Mouse (Mus musculus) MN1 (cell line): ENCODE data around the gene Cdh13.
"Not testable (repeated sequence)": the region's sequence is repeated elsewhere in the genome, so short reads cannot be mapped to it uniquely, and the experiment has no call there.

Experiments used
- DNase-seq: peaks from one replicate; pipeline ENCODE4 v3.0.0-alpha.2; 2016; ENCODE audit warnings: low spot score

The Cdh13 gene

DNA sequence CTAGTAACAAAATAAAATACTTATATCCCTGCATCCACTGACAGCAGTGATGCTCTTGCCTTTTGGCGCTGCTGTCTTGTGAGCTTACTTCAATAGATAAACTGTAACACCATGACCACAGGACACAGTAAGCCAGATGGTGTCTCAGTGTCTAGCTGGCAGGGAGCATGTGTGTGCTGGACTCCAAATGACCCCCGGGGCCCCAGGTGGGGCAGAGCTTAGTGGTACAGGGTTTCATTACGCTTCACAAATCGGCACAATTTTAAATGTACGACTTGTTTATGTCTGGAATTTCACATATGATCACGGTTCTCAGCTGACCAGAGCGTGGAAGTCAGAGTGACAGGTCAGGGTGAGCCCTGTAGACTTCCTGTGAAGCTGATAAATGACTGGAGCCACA, 980.2 kb downstream of the Cdh13 start:
- no peak for DNase-seq

GRCm38 (mm10) chr8:119266304-119266703, 982.8 kb downstream of the Cdh13 start:
- no peak for DNase-seq

GRCm38 (mm10) chr8:119269576-119269975, 986.0 kb downstream of the Cdh13 start:
- DNase-seq = no peak

DNA sequence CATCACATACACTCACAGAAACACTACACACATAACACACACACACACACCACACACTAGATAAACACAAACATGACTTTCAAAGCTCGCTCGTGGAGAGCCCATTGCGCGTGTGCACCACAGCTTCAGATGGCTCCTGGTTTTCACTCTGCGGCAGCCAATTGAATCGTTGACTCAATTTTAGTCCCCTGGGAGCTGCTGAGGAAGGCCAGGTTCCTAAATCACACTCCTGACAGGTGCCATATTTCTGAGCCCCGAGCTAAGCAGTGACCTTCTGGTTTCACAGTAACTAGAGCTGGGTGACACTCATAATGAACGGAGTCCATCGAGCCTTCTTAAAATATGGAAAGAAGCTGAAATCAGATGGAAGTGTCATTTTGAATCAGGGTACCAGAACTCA, 986.8 kb downstream of the Cdh13 start:
- no peak for DNase-seq

DNA sequence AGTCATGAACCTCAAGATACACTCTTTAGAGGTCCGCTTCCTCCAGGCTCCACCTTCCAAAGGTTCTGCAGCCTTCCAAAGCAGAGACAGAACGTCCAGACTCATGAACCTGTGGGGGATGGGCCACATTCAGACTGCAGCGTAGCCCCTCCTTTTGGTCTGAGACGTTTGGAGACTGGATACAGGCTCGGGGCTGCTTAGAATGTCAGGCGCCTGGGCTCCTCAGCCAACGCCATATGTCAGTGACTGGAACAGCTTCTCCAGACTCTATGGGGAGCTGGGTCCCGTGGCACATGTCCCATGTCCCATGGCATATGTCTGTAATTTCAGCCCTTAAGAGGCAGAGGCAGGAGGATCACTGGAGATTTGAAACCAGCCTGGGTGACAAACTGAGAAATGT, 989.4 kb downstream of the Cdh13 start:
- DNase-seq = no peak

DNA sequence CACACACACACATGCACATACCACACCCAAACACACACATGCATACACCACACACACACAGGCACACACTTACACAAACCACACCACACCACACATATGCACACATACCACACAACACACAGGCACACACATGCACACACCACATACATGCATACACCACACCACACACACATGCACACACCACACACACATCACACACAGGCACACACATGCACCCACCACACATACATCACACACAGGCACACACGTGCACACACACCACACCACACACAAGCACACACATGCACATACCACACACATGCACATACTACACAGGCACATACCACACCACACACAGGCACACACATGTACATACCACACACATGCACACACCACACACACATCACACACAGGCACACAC, 991.9 kb downstream of the Cdh13 start:
- DNase-seq = no peak

DNA sequence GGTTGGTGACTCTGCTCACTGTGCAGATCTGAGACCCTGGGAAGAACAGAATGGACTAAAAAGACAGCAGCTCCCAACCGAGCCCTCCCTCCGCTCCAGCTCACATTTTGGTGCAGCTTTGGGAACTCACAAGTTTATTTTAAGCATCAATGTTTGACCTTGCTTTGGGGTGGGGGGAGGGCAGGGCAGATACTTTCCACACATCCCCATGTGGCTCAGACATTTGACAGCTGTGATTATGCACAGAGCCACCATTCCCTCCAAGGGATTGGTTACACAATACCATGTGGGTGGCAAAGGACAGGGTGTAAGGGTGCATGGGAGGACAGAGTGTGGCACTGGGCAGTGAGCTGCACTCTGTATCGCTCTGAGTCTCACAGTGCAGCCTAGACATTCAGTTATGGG, 993.5 kb downstream of the Cdh13 start:
- DNase-seq = no peak

DNA sequence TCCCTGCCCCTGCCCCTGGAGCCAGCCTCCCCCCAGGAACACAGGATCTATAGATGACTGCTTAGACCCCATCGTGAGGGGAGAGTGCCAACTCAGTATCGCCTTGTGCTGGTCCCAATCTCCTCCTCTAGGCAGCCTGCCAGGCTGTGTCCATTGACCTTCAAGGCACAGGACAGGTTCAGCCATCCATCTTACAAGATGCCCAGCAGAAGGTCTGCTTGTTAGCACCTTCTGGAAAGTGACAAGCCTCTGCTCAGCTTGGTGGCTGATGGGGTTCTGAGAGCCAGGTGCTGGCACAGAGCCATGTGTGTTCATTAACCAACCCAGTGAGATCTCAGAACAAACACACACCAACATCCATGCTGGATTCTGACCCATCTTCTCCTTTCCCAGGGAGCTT, 998.2 kb downstream of the Cdh13 start:
- DNase-seq = no peak

- no peak for DNase-seq
Observed at GRCm38 (mm10) chr8:119284516-119284915, 1001.0 kb downstream of the Cdh13 start.

DNA sequence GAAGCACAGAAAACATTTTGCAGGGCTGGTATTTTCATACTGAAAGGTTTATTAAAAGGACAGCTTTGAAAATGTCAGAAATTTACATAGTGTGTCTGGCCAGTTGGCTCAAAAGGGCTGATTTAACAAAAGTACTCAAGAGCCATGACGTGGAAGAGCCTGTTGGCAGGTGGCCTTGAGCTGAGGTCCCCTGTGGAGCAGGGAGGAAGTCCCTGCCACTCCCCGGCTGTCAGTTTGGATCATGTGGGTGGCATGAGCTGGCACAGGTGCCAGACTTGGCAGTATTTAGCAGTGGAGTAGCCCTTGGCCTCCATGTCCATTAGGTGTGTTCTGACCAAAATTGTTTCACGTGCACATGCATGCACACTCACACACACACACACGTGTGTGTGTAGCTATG, 1001.4 kb downstream of the Cdh13 start:
- no peak for DNase-seq

GRCm38 (mm10) chr8:119295477-119295876, 1011.9 kb downstream of the Cdh13 start:
- DNase-seq = peak; percentile 20

DNA sequence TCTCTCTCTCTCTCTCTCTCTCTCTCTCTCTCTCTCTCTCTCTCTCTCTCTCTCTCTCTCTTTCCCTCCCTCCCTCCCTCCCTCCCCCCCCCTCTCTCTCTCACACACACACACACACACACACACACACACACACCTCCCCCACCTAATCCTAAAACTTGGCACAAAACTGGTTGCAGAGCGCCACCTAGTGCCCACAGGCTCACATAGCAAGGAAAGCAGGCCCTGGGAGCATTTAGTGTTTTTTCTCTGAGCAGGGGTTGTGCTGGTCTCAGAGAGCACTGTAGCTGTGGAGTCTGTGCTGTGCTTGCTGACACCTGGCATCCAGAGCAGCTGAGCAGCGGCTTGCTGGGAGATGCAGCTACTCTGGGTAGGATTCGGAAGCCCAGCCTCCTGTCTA, 1014.2 kb downstream of the Cdh13 start:
- not testable (repeated sequence) for DNase-seq

- no peak for DNase-seq
Observed at GRCm38 (mm10) chr8:119300335-119300734, 1016.8 kb downstream of the Cdh13 start.

GRCm38 (mm10) chr8:119304196-119304595, 1020.7 kb downstream of the Cdh13 start:
- peak; percentile 50 for DNase-seq

- peak; percentile 29 for DNase-seq
Observed at GRCm38 (mm10) chr8:119311412-119311811, 1027.9 kb downstream of the Cdh13 start.

- no peak for DNase-seq
Observed at GRCm38 (mm10) chr8:119323215-119323614, 1039.7 kb downstream of the Cdh13 start.

GRCm38 (mm10) chr8:119339546-119339945, 1056.0 kb downstream of the Cdh13 start:
- no peak for DNase-seq

- peak; percentile 40 for DNase-seq
Observed at GRCm38 (mm10) chr8:119343606-119344005, 1060.1 kb downstream of the Cdh13 start.

- DNase-seq = peak; percentile 99
Observed at GRCm38 (mm10) chr8:119344190-119344856, 1060.8 kb downstream of the Cdh13 start, which contains the start of gene Hsbp1. Gene Hsbp1, plus strand, starts transcription at chr8:119344488.

DNA sequence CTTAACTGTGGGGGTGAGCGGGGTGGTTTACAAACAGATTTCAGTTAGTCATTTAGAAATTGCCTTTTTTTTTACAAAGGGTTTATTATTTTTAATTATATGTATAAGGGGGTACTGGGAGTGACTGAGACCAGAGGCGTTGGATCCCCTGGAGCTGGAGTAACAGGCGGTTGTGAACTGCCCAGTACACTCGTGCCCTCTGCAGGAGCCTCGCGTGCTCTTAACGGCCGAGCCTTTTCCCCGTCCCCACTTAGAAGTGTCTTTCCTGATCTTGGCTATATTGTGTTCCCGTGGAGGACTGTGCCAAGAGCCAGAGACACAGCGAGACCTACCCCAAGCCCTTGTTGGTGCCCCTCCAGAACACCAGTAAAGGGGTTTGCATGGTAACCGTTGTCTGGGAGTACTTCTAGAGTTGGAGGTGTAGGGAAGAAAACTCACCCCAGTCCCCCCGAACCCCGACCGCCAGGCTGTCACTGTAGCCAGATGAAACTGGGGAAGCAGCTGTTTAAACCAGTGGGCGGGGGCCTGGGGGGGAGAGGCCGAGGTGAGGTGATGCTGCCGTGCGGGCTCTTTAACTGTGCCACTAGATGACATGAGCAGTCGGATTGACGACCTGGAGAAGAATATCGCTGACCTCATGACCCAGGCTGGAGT, 1061.6 kb downstream of the Cdh13 start:
- peak; percentile 40 for DNase-seq

DNA sequence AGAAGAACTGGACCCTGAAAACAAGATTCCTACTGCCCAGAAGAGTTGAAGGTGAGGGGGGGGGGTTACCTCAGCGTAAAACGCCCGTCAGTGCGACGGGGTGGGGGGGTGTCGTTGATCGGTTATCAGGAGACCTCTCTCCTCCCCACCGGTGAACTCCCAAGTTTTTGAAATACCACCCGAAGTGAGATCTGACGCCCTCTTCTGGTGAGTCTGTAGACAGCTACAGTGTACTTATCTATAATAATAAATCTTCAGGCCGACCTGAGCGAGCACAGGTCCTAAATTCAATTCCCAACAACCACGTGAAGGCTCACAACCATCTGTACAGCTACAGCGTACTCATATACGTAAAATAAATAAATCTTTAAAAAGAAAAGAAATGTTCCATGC, 1062.1 kb downstream of the Cdh13 start:
- DNase-seq = no peak

- no peak for DNase-seq
Observed at GRCm38 (mm10) chr8:119351647-119352046, 1068.1 kb downstream of the Cdh13 start.

GRCm38 (mm10) chr8:119352977-119353658, 1069.6 kb downstream of the Cdh13 start:
- no peak for DNase-seq
